Mouse (Mus musculus) intestine, embryonic 16.5 days (tissue): ENCODE measurements around the gene Dapl1. TPM values are rescaled to one million over a fixed set of nuclear protein-coding genes. Genes with fewer than 3 reads are reported as not detected.

Experiments used
- ATAC-seq: fragments of 200-750 bp; cut with Nextera tagmentation; 2 replicates; pipeline ENCODE4 v1.8.0; 2017; ENCODE audit warnings: moderate TSS enrichment, moderate library complexity
- H3K27ac ChIP-seq: fragments of 300-500 bp; sonication (generic); 2 replicates; pipeline ENCODE4 v1.5.1; 2014; ENCODE audit warnings: mild to moderate bottlenecking, low read length
- H3K27me3 ChIP-seq: fragments of 300-500 bp; sonication (generic); replicated peaks from 2 replicates; pipeline ENCODE4 v1.6.1; 2014; ENCODE audit warnings: low read length, control low read depth, mixed read lengths; ENCODE audit not compliant: control insufficient read depth, insufficient read depth
- H3K36me3 ChIP-seq: fragments of 300-500 bp; sonication (generic); 2 replicates; pipeline ENCODE4 v1.6.1; 2014; ENCODE audit warnings: low read length, control low read depth; ENCODE audit not compliant: control insufficient read depth, insufficient read depth
- H3K4me1 ChIP-seq: fragments of 300-500 bp; sonication (generic); 2 replicates; pipeline ENCODE4 v1.6.1; 2014; ENCODE audit warnings: low read length, control low read depth, mixed read lengths; ENCODE audit not compliant: control insufficient read depth, insufficient read depth
- H3K4me2 ChIP-seq: fragments of 300-500 bp; sonication (generic); 2 replicates; pipeline ENCODE4 v1.6.1; 2014; ENCODE audit warnings: low read depth, low read length, control low read depth
- H3K4me3 ChIP-seq: fragments of 300-500 bp; sonication (generic); 2 replicates; pipeline ENCODE4 v1.5.1; 2014; ENCODE audit warnings: mild to moderate bottlenecking, low read length
- H3K9ac ChIP-seq: fragments of 300-500 bp; sonication (generic); 2 replicates; pipeline ENCODE4 v1.6.1; 2014; ENCODE audit warnings: low read depth, low read length
- H3K9me3 ChIP-seq: fragments of 300-500 bp; sonication (generic); 2 replicates; pipeline ENCODE4 v1.6.1; 2016; ENCODE audit warnings: low read length, control low read depth; ENCODE audit not compliant: control insufficient read depth
- WGBS: fragments of 180-500 bp; shearing (Covaris S2); extraction: QIAGEN DNeasy Blood & Tissue Kit; methylation state at CpG from one replicate; pipeline ENCODE4 v1.1.7; 2014; 5-methylcytosine and 5-hydroxymethylcytosine counted together
- polyA plus RNA-seq: library from polyadenylated mRNA; unstranded; fragments of >200 nt; fragmentation: Nextera tagmentation; extraction: Ambion mirVana; gene quantifications from 2 replicates; pipeline ENCODE4 v1.2.1, GENCODE M21; 2015

Gene Dapl1
- not detected in 2 replicates for polyA plus RNA-seq

GRCm38 (mm10) chr2:59484438-59484837 lies at the start of gene Dapl1:
TSS of gene Dapl1 (plus strand) at chr2:59484653.
- Histone ChIP-seq H3K4me1 (no peaks in the 10 kb centered on the region), H3K4me3 (no peak within 1 kb of the TSS), H3K36me3 (no peaks in the 10 kb centered on the region), H3K9me3 (no peaks in the 10 kb centered on the region), H3K27ac (no peak within 1 kb of the TSS), H3K9ac (no peak within 1 kb of the TSS), H3K27me3 (no peaks in the 10 kb centered on the region), H3K4me2 (no peak within 1 kb of the TSS)
- WGBS: 51% methylated on average over 9 of the region's 9 CpGs
- ATAC-seq: no peak

GRCm38 (mm10) chr2:59434820-59435219 lies 49.6 kb upstream of the Dapl1 start:
- H3K9me3 ChIP-seq: 0 out of 2 replicates have a peak, but pooled peaks cover 3% of the 10 kb centered on the region
- 90% methylated on average over 9 of the region's 9 CpGs for WGBS
- H3K27ac ChIP-seq: no peak overlapping the region
- no peaks in the 10 kb centered on the region for H3K27me3 ChIP-seq
- H3K4me1 ChIP-seq: peaks cover 6% of the 10 kb centered on the region
- no peak overlapping the region for H3K4me3 ChIP-seq
- H3K36me3 ChIP-seq: no peaks in the 10 kb centered on the region
- H3K9ac ChIP-seq: no peak overlapping the region
- H3K4me2 ChIP-seq: no peak overlapping the region
- no peak for ATAC-seq

- Histone ChIP-seq H3K9me3 (0 out of 2 replicates have a peak, but pooled peaks cover 3% of the 10 kb centered on the region), H3K36me3 (no peaks in the 10 kb centered on the region; the same call in 1 of the 2 replicates), H3K27me3 (no peaks in the 10 kb centered on the region), H3K4me1 (peaks cover 6% of the 10 kb centered on the region), H3K4me2 (peak overlapping the region; percentile 39), H3K9ac (no peak overlapping the region), H3K27ac (peak overlapping the region; percentile 28; the same call in 1 of the 2 replicates), H3K4me3 (peak overlapping the region; percentile 15; the same call in 1 of the 2 replicates)
- 62% methylated on average over 12 of the region's 12 CpGs for WGBS
- ATAC-seq: peak; percentile 58
These were observed 46.6 kb upstream of the Dapl1 start for GRCm38 (mm10) chr2:59437684-59438393.

GRCm38 (mm10) chr2:59438479-59438935 lies 45.9 kb upstream of the Dapl1 start:
- no peaks in the 10 kb centered on the region; the same call in 1 of the 2 replicates for H3K36me3 ChIP-seq
- WGBS: 12% methylated on average over 10 of the region's 10 CpGs
- no peaks in the 10 kb centered on the region for H3K27me3 ChIP-seq
- H3K9ac ChIP-seq: no peak overlapping the region
- no peak overlapping the region for H3K27ac ChIP-seq
- peak; percentile 76 for ATAC-seq
- peak overlapping the region; percentile 39; the same call in 1 of the 2 replicates for H3K4me2 ChIP-seq
- H3K4me3 ChIP-seq: peak overlapping the region; percentile 15; the same call in 1 of the 2 replicates
- 0 out of 2 replicates have a peak, but pooled peaks cover under 1% of the 10 kb centered on the region for H3K9me3 ChIP-seq
- peaks cover 6% of the 10 kb centered on the region for H3K4me1 ChIP-seq

- no peak for ATAC-seq
- Histone ChIP-seq H3K36me3 (no peaks in the 10 kb centered on the region; the same call in 1 of the 2 replicates), H3K27me3 (no peaks in the 10 kb centered on the region), H3K9me3 (no peaks in the 10 kb centered on the region), H3K4me3 (no peak overlapping the region), H3K4me2 (no peak overlapping the region), H3K27ac (no peak overlapping the region), H3K4me1 (peaks cover 6% of the 10 kb centered on the region), H3K9ac (no peak overlapping the region)
- 85% methylated on average over 9 of the region's 9 CpGs for WGBS
These were observed 44.6 kb upstream of the Dapl1 start for GRCm38 (mm10) chr2:59439824-59440223.

- Histone ChIP-seq H3K4me3 (no peak overlapping the region), H3K9ac (no peak overlapping the region), H3K4me2 (no peak overlapping the region), H3K4me1 (peaks cover 6% of the 10 kb centered on the region), H3K9me3 (no peaks in the 10 kb centered on the region), H3K36me3 (no peaks in the 10 kb centered on the region; the same call in 1 of the 2 replicates), H3K27ac (no peak overlapping the region), H3K27me3 (no peaks in the 10 kb centered on the region)
- 0 out of 2 replicates have a peak, but pooled peaks have one; percentile 61 for ATAC-seq
- 27% methylated on average over 5 of the region's 5 CpGs for WGBS
These were observed 44.0 kb upstream of the Dapl1 start for GRCm38 (mm10) chr2:59440481-59440880.

- H3K9ac ChIP-seq: no peak overlapping the region
- H3K27ac ChIP-seq: no peak overlapping the region
- 79% methylated on average over 5 of the region's 5 CpGs for WGBS
- no peak for ATAC-seq
- H3K4me3 ChIP-seq: no peak overlapping the region
- H3K4me2 ChIP-seq: no peak overlapping the region
- peaks cover 6% of the 10 kb centered on the region for H3K4me1 ChIP-seq
- no peaks in the 10 kb centered on the region; the same call in 1 of the 2 replicates for H3K36me3 ChIP-seq
- no peaks in the 10 kb centered on the region for H3K9me3 ChIP-seq
- H3K27me3 ChIP-seq: no peaks in the 10 kb centered on the region
These were observed 42.8 kb upstream of the Dapl1 start for GRCm38 (mm10) chr2:59441681-59442080.

- H3K9ac ChIP-seq: no peak overlapping the region
- H3K27me3 ChIP-seq: no peaks in the 10 kb centered on the region
- no peaks in the 10 kb centered on the region for H3K9me3 ChIP-seq
- H3K4me2 ChIP-seq: no peak overlapping the region
- WGBS: 74% methylated on average over 6 of the region's 6 CpGs
- no peak for ATAC-seq
- H3K36me3 ChIP-seq: no peaks in the 10 kb centered on the region; the same call in 1 of the 2 replicates
- H3K27ac ChIP-seq: no peak overlapping the region
- no peaks in the 10 kb centered on the region for H3K4me1 ChIP-seq
- no peak overlapping the region for H3K4me3 ChIP-seq
These were observed 37.8 kb upstream of the Dapl1 start for GRCm38 (mm10) chr2:59446671-59447070.

GRCm38 (mm10) chr2:59447712-59448111 lies 36.7 kb upstream of the Dapl1 start:
- Histone ChIP-seq H3K4me1 (no peaks in the 10 kb centered on the region), H3K27me3 (no peaks in the 10 kb centered on the region), H3K27ac (no peak overlapping the region), H3K4me2 (no peak overlapping the region), H3K9me3 (no peaks in the 10 kb centered on the region), H3K36me3 (no peaks in the 10 kb centered on the region), H3K4me3 (no peak overlapping the region), H3K9ac (no peak overlapping the region)
- 77% methylated on average over 2 of the region's 2 CpGs for WGBS
- no peak for ATAC-seq
